Mouse (Mus musculus) cerebellum, adult 11 months (tissue): Measurements from ENCODE around the gene Prpf4b.
"Not testable (repeated sequence)": the region's sequence is repeated elsewhere in the genome, so short reads cannot be mapped to it uniquely, and the experiment has no call there.

Experiments used
- DNase-seq: peaks from one replicate; pipeline ENCODE4 v3.0.0; 2022

Gene Prpf4b

DNA sequence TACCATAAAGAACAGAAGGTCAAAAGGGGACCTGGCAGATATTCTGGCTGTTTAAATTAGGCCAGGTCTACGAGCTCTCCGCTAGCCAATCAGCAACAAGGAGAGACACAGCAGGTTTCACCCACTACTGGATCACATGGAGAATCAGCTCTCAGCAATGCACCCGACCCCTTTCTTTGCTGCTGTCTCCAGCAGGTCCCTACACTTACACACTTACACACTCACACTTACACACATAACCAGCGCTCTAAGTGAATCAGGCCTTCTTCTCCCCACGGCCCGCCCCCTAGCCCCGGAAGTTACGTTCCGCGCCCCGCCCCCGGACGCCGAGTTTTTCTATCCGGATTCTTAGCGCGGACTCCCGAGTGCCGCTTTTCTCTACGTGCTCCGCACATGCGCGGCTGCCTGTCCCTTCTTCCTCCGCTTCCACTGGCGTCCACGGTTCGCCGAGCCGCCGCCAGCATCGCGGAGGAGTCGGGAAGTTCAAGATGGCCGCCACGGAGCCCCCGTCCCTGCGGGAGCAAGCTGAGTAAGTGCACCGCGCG, at the start of gene Prpf4b:
TSS of gene Prpf4b (plus strand) at position 137 of the 545 bp plus-strand sequence.
- DNase-seq: peak; percentile 90

- DNase-seq: no peak
These were observed 48.1 kb upstream of the Prpf4b start for GRCm38 (mm10) chr13:34826760-34827690.

DNA sequence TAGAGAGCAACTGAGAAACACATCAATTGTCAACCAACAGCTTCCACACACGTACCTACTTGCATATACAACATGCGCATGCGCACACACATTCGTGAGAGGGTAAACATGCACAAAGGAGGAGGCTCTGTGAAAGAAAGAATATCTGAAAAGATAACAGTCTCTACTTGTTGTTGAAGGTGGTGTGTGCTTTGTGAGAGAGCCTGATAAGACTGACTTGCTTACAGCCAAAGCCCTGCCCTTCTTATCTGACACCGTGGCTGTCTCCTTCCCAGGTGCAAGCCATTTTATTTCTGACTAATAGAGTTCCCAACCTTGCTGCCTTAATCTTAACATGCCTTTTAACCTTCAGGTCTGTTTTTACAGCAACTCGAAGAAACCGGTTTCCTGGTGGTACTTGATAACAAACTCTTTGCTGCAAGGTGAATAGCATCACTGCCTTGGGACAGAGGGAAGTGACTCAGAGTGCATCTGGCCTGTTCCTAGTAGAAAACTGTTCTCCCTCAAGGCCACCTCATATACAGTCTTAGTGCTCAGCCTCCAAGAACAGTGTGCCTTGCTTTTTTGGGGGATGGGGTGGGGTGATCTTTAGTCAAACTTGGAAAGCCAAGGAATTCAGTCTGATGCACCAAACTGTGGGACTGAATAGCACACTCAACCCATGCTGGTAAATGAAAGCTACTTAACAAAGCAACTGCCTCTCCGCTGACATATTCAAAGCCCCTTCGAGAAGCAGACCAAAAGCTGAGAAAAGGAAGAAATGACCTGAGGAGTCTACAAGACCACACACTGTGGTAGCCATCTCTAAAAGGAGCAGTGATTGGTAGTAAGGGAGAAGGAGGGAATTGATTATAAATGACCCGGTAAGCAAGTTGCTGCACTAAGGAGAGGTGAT, 46.9 kb upstream of the Prpf4b start:
- no peak for DNase-seq

- DNase-seq: no peak
These were observed 32.3 kb upstream of the Prpf4b start for GRCm38 (mm10) chr13:34842851-34843250.

DNA sequence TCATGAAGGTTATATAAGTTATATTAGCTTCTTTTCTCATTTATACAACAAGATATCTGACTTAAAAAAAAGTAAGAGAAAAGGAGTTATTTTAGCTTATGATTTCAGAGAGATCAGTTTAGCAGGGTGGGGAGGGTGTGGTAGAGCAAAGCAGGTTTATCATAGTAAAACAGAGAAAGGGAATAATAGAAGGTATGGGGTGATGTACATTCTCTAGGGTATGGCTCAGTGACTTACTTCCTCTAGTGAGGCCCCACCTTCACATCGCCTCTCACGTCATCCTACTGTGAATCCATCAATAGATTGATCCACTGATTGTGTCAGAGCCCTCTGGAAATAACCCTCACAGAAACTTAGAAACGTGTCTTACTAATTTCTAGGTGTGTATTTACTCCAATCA, 24.3 kb upstream of the Prpf4b start:
- no peak for DNase-seq

DNA sequence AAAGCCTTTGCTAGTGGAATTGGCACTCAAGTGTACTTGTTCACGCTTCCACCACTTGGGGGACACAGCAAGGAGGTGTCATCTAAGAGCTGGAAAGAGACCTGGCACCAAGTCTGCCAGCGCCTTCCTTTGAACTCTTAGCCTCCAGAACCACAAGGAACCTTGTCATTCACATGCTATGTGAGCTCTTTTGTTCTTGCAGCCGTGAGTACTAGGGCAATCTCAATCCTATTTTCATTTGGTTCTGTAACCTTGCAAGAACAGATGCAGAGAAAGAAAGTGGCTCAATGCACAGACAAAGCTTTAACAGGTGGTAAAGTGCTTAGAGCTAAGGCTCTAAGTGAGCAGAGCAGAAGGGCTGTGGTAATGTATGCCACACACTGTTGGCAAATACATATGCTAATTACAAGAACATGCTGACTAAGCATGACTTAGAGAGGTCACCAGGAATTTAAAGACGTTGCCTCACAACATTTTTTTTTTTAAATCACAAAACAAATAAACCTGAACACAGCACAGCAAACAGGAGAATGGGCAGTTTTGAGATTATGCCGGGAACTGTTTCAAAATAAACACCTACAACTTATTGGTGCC, 23.8 kb upstream of the Prpf4b start:
- DNase-seq: no peak

- DNase-seq: peak; percentile 16
These were observed 17.6 kb upstream of the Prpf4b start for GRCm38 (mm10) chr13:34857526-34857925.

DNA sequence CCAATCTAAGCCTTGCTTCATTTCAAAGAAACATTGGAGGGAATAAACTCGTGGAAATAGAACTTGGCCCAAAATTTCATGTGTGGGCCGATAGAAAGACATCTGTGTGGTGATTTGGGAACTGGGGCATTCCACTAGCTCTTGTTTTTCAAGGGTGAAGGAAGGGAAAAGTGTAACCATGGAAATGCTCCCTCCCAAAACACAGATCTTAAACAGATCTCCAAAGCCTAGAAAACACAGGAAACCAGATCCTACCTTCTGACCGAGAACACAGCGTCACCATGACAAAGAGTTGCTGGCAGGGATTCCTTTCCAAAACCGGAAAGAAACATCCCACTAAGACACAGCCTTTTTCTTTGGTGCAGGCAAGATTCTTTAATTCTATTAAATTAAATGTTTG, 15.7 kb upstream of the Prpf4b start:
- no peak for DNase-seq

DNA sequence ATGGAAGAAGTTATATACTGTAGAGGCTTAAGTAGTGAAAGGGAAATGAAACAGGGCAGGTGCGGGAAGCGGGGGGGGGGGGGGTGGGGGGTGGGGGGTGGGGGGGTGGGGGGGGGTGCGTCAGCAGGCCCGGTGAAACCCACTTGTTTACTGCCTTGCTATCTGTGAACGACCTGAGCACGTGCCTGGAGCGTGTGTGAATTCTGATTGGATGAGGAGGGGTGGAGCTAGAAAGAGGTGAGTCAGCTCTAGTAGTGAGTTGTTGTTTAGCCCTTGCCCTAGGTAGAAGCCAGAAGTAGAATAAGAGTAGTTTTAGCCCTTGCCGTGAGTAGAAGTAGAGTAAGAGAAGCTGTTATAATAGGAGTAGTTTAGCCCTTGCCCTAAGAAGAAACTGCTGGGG, 13.9 kb upstream of the Prpf4b start:
- DNase-seq: not testable (repeated sequence)

DNA sequence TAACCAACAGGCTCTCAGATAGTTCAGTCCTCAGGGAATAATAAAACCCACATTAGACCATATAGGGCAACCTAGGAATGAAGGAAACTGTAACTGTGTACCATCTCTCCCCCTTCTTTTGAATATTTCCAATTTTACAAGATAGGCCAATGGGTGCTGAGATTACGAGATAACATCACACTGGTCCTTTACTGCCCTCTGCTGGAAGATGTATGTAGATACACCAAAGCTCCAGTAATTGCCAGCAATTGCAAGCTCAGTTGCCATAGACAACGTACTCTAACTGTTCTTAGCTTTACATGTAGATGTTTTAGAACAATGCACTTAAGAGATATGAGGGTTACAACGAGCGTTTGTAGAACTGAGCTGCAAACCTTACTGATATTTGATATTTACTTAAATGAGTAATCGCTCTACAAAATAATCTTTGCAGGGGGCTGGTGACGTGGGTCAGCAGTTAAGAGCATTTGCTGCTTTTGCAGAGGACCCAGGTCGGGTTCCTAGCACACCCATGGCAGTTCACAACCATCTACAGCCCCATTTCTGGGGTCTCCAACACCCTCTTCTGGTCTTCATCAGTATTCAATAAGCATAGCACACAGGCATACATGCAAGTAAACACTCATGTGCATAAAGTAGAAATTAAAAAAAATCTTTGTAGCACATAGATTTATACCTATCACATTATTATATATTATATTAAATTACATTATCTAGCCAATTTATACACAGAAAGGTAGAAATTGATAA, 10.5 kb upstream of the Prpf4b start:
- DNase-seq: peak; percentile 15

GRCm38 (mm10) chr13:34873801-34874681, 1.1 kb upstream of the Prpf4b start:
- DNase-seq: peak; percentile 92

DNA sequence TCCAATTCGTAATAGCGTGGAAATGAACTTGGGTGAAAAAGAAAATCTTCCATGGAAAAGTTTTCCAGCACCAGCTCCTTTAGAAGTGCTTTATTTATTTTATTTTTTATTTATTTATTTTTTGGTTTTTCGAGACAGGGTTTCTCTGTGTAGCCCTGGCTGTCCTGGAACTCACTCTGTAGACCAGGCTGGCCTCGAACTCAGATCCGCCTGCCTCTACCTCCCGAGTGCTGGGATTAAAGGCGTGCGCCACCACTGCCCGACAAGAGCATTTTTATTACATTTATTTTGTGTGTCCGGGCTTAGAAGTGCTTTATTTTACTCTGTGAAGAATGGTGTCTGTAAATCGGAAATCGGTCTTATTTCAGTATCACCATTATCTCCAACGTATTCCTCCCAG, 366 bp upstream of the Prpf4b start:
- peak; percentile 49 for DNase-seq

DNA sequence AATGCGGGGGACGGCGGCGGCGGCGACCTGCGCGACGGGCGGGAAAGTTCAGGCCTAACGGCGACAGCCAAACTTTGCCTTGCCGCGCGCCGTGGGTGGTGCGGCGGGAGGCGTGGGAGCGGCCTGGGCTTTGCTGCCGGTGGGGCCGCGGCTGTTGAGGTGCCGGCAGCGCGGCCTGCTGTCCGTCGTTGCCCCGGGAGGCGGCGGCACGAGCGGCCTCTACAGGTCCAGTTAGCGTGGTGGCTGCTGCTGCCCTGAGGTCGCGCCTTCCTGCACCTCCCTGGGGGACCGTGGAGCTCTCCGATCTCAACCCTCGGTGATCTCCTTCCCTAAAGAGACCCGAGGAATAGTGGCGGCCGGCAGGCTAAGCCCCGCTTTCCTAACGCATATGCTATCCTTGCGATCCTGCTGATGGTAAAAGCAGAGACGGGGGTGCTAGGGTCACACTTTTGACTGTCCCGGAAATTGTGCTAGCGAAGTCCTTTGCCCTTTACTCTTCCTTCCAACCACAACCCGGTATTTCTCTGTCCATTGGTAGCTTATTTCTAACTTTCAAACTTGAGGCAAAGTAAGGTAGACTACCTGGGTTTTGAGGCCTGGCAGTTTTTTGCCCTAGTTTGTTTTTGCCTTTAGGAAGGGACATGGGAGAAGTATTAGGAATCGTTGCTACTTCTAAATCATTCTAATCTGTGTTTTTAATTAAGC, 791 bp downstream of the Prpf4b start:
- no peak for DNase-seq

DNA sequence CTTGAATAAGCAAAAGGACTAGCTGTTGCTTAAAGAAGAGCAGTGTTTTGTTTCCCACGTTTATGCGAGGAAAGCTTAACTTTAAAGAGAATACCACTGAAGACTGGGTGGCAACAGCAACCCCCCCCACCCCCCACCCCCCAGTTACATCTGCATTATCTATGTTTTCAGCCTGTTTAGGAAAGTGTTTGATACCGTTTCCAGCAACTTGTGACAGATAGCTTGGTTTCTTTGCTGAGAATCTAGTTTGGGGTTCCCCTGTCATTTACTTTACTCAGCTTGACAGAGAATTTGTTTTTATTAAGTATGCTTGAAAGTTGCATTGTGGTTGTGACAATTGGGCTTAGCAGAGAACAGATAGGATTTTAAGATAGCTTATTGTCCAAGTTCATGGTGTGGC, 1.4 kb downstream of the Prpf4b start:
- DNase-seq: no peak

- no peak for DNase-seq
These were observed 17.8 kb downstream of the Prpf4b start for GRCm38 (mm10) chr13:34892871-34893270.

DNA sequence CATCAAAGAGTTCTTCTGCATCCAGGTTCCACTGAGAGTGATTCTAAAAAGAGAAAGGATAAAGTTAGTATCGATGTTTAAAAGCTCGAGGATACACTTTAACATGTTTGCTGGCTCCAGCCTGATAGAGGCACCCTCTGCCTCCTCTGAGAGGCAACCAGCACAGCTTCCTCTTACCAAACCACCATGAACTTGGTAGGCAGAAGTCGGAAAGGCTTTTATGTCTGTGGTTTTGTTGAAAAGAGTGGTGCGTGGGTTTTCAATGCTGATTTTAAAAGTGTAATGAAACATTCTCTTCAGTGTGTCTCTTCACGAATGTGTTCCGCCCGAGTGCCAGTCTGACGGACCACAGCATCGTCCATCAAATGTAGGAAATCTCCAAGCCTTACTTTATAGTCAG, 39.5 kb downstream of the Prpf4b start:
- DNase-seq: no peak

DNA sequence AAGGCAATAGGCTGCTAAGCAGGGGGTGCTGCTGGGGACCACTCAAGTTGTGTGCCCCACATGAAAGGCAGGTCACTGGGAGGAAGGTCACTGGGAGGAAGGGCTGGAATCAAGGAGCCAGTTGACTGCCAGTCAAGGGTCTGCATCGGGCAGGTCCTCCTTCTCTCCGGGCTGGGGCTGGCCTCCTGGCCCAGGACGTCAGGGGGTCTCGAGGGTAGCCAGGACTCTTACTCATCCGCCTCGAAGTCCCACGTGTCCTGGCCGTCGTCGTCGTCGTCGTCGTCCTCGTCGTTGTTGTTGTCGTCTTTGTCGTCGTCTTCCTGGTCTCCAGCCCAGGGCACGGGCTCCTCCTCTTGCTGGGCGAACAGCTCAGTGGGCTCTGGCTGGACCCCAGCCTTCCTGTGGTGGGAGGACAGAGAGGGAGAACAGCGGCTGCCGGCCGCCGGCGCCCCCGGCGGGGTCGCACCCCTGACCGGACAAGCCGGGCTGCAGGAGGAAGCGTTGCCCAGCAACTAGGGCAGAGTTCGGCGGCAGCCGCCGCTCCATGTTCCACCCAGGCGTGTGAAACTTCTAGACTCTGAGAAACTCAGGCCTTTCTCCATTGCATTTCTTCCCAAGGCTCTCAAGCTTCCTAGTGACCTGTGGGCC, 41.5 kb downstream of the Prpf4b start:
- DNase-seq: no peak

DNA sequence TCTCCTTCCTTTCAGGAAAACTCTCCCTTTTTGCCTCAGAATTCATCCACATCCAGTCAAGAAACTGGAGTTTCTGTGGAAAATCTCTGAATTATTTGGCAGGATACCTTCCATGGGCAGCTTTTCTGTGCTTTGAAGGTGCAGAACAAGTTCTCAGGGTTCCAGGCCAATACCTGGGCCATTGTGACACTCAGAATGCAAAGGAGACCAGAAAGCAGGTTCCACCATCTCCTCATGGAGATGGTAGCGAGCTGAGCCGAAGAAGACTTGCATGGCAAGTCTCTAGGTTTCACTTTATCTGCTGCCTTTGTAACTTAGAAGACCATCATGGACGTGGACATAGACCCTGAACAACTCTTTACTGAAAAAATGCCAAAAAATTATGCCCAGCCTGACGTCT, 49.1 kb downstream of the Prpf4b start, which contains the start of the genes Fam217a and 4933417A18Rik:
TSS of gene Fam217a (minus strand) at position 101 of the 400 bp plus-strand sequence.
TSS of gene 4933417A18Rik (plus strand) at position 200 of the 400 bp plus-strand sequence.
- no peak for DNase-seq

DNA sequence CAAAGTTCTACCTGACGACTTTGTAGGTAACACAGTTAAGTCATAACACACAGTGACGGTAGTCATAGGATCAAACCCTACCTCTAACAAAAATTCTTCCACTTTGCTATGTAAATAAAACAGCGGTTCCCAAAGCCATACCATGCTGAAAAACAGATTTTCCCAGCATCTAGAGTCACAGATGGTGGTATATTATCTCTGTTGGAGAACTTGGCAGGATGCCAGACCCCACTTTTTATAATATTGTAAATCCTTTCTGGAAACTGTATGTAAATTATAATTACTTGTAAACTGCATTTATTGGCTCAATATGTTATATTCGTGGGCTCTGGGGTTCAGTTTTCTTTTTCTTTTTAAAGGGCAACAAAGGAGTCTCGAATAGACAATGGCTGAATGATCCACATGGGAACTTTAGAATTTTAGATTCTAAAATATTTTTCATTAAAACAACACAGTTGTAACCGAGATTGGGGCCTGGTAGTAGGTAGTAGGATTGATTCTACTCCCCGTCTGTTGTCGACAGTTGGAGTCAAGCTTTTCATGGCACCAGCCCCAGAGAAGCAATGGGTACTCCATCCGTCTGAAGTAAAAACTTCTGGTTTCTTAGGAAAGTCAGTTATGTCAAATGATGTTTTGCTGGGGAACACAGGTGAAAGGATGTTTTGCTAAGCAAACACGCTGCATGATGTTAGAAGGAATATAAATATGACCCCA, 60.0 kb downstream of the Prpf4b start:
- no peak for DNase-seq
